9 mouse cellular contexts compared by ENCODE assay signal in genomic region chr16:93751816-93752215, GRCm38 (mm10).
"Had no signal": no experiment of that assay in that cellular context is flagged by ENCODE, and none has a peak within 500 bp of the region (broad histone marks: within the 10 kb centered on the region; RNA-seq: fewer than 3 reads in every experiment).

No protein-coding gene starts in this region.

- DNase-seq: kidney, adult 2 months; kidney, postnatal 36 days; left cerebral cortex, postnatal 4 days; lung, embryonic 14.5 days; lung, postnatal 10 days; right cerebral cortex, adult 18-20 months; right cerebral cortex, postnatal 25 days had no signal

- ATAC-seq: intestine, embryonic 15.5 days; midbrain, embryonic 15.5 days had no signal
